Mouse (Mus musculus): ENCODE results near the gene Rhbdl3. TPM values are rescaled to one million over a fixed set of nuclear protein-coding genes. Genes with fewer than 3 reads are reported as not detected.
"Not testable (repeated sequence)": the region's sequence is repeated elsewhere in the genome, so short reads cannot be mapped to it uniquely, and the experiment has no call there.

Rhbdl3 gene
- polyA plus RNA-seq, 3 experiments from 2014 or later: 0.40 to 0.78 (median 0.44) TPM

GRCm38 (mm10) chr11:80313462-80313861, 12.8 kb downstream of the Rhbdl3 start:
- no peak for ATAC-seq

GRCm38 (mm10) chr11:80313944-80314343, 13.2 kb downstream of the Rhbdl3 start:
- ATAC-seq: no peak

GRCm38 (mm10) chr11:80315743-80316639, 15.3 kb downstream of the Rhbdl3 start:
- ATAC-seq: no peak

GRCm38 (mm10) chr11:80323255-80323654, 22.5 kb downstream of the Rhbdl3 start:
- ATAC-seq: peak; percentile 52

- no peak for ATAC-seq
Observed at GRCm38 (mm10) chr11:80324636-80325035, 23.9 kb downstream of the Rhbdl3 start.

GRCm38 (mm10) chr11:80332709-80333400, 32.1 kb downstream of the Rhbdl3 start:
- ATAC-seq: no peak

GRCm38 (mm10) chr11:80335609-80336350, 35.1 kb downstream of the Rhbdl3 start:
- no peak for ATAC-seq

GRCm38 (mm10) chr11:80336351-80336730, 35.6 kb downstream of the Rhbdl3 start:
- ATAC-seq: no peak

GRCm38 (mm10) chr11:80342482-80342881, 41.8 kb downstream of the Rhbdl3 start:
- no peak for ATAC-seq

GRCm38 (mm10) chr11:80351832-80352430, 51.2 kb downstream of the Rhbdl3 start:
- ATAC-seq: no peak

- ATAC-seq: no peak
Observed at GRCm38 (mm10) chr11:80354832-80355231, 54.1 kb downstream of the Rhbdl3 start.

GRCm38 (mm10) chr11:80368949-80369348, 68.2 kb downstream of the Rhbdl3 start:
- ATAC-seq: no peak

GRCm38 (mm10) chr11:80376651-80377050, 75.9 kb downstream of the Rhbdl3 start:
- ATAC-seq: no peak

GRCm38 (mm10) chr11:80377712-80378451, 77.2 kb downstream of the Rhbdl3 start, which contains the start of gene 5730455P16Rik:
5730455P16Rik (minus strand) TSS chr11:80378034.
- peak; percentile 75 for ATAC-seq

GRCm38 (mm10) chr11:80378452-80379068, 77.8 kb downstream of the Rhbdl3 start:
- not testable (repeated sequence) for ATAC-seq

GRCm38 (mm10) chr11:80379184-80379583, 78.5 kb downstream of the Rhbdl3 start:
- ATAC-seq: not testable (repeated sequence)

GRCm38 (mm10) chr11:80382626-80383018, 81.9 kb downstream of the Rhbdl3 start:
- ATAC-seq: peak; percentile 23

GRCm38 (mm10) chr11:80383019-80383625, 82.4 kb downstream of the Rhbdl3 start, which contains the start of gene Zfp207:
Zfp207 (plus strand) TSS chr11:80383279.
- peak; percentile 86 for ATAC-seq

GRCm38 (mm10) chr11:80383626-80384046, 82.9 kb downstream of the Rhbdl3 start:
- peak; percentile 47 for ATAC-seq

GRCm38 (mm10) chr11:80384461-80384860, 83.7 kb downstream of the Rhbdl3 start:
- no peak for ATAC-seq

- ATAC-seq: no peak
Observed at GRCm38 (mm10) chr11:80385055-80385454, 84.3 kb downstream of the Rhbdl3 start.

All from inflammation-experienced regulatory T-cells, adult 6 months (primary cell).